Mouse (Mus musculus) kidney, embryonic 14.5 days (tissue): ENCODE data around the gene Runx1. TPM values are rescaled to one million over a fixed set of nuclear protein-coding genes. Genes with fewer than 3 reads are reported as not detected.

Experiments
- ATAC-seq: fragments of 200-750 bp; cut with Nextera tagmentation; 2 replicates; pipeline ENCODE4 v1.8.0; 2017; ENCODE audit warnings: moderate number of reproducible peaks, mild to moderate bottlenecking, moderate TSS enrichment, moderate library complexity; ENCODE audit not compliant: low FRiP score, low TSS enrichment
- H3K27ac ChIP-seq: fragments of 300-500 bp; sonication (generic); 2 replicates; pipeline ENCODE4 v1.5.1; 2014; ENCODE audit warnings: low read depth, mild to moderate bottlenecking, low read length, moderate library complexity, mixed read lengths
- H3K27me3 ChIP-seq: fragments of 300-500 bp; sonication (generic); 2 replicates; pipeline ENCODE4 v1.6.1; 2014; ENCODE audit warnings: mild to moderate bottlenecking, low read length; ENCODE audit not compliant: control insufficient read depth, insufficient read depth
- H3K36me3 ChIP-seq: fragments of 300-500 bp; sonication (generic); 2 replicates; pipeline ENCODE4 v1.6.1; 2014; ENCODE audit warnings: low read length, mixed read lengths; ENCODE audit not compliant: control insufficient read depth, insufficient read depth
- H3K4me1 ChIP-seq: fragments of 300-500 bp; sonication (generic); 2 replicates; pipeline ENCODE4 v1.6.1; 2014; ENCODE audit warnings: low read length, mixed read lengths; ENCODE audit not compliant: control insufficient read depth, insufficient read depth
- H3K4me2 ChIP-seq: fragments of 300-500 bp; sonication (generic); replicated peaks from 2 replicates; pipeline ENCODE4 v1.6.1; 2014; ENCODE audit warnings: low read depth, mild to moderate bottlenecking, low read length
- H3K4me3 ChIP-seq: fragments of 300-500 bp; sonication (generic); 2 replicates; pipeline ENCODE4 v1.5.1; 2014; ENCODE audit warnings: mild to moderate bottlenecking, low read length
- H3K9ac ChIP-seq: fragments of 300-500 bp; sonication (generic); 2 replicates; pipeline ENCODE4 v1.6.1; 2014; ENCODE audit warnings: low read depth, mild to moderate bottlenecking, low read length, moderate library complexity
- H3K9me3 ChIP-seq: fragments of 300-500 bp; sonication (generic); 2 replicates; pipeline ENCODE4 v1.6.1; 2016; ENCODE audit warnings: low read length; ENCODE audit not compliant: control insufficient read depth
- WGBS: fragments of 180-500 bp; shearing (Covaris S2); extraction: QIAGEN DNeasy Blood & Tissue Kit; methylation state at CpG from one replicate; pipeline ENCODE4 v1.1.7; 2014; 5-methylcytosine and 5-hydroxymethylcytosine counted together
- polyA plus RNA-seq: library from polyadenylated mRNA; unstranded; fragments of >200 nt; fragmentation: Nextera tagmentation; extraction: Ambion mirVana; gene quantifications from 2 replicates; pipeline ENCODE4 v1.2.1, GENCODE M21; 2014

The Runx1 gene
- polyA plus RNA-seq, 1 experiment from 2014 or later = 1.3 TPM

DNA sequence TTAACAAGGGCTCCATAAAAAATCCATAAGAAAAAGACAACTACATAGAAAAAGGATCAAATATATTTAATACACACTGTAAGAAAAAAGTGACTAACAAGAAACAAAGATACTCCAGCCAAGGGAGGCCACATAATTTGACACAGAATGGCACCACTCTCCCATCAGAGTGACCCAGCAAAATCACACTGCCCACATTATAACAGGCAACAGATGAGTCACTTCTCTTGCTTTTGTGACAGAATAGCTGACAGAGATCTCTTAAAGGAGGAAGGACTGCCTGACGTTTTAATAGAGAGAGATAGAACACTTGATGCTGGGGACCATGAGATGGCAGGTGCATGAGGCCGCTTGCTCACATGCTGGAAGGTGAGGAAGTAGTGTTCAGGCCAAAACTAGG is 35.6 kb upstream of the Runx1 start:
- no peak for ATAC-seq

DNA sequence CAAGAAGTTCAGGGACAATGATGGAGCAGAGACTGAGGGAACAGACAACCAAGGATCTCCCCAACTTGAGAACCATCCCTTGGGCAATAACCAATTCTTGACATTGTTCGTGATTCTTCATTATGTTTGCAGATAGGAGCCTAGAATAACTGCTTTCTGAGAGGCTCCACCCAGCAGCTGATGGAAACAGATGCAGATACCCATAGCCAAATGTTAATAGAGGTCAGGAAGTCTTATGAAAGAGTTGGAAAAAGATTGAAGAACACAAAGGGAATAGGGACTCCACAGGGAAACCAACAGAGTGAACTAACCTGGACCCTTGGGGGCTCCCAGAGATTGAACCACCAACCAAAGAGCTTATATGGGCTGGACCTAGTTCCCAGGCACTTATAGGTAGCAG is 34.7 kb upstream of the Runx1 start:
- H3K4me2 ChIP-seq = no peak overlapping the region
- no peak for ATAC-seq
- no peaks in the 10 kb centered on the region for H3K27me3 ChIP-seq
- no peaks in the 10 kb centered on the region for H3K4me1 ChIP-seq
- H3K27ac ChIP-seq = no peak overlapping the region
- H3K9me3 ChIP-seq = no peaks in the 10 kb centered on the region
- 86% methylated on average over 1 of the region's 1 CpGs for WGBS
- no peaks in the 10 kb centered on the region for H3K36me3 ChIP-seq
- no peak overlapping the region for H3K4me3 ChIP-seq
- H3K9ac ChIP-seq = no peak overlapping the region

More for the DNA sequence above, 35.6 kb upstream of the Runx1 start:
- Histone ChIP-seq H3K4me2 (no peak overlapping the region), H3K27me3 (no peaks in the 10 kb centered on the region), H3K4me1 (no peaks in the 10 kb centered on the region), H3K9ac (no peak overlapping the region), H3K4me3 (no peak overlapping the region), H3K27ac (no peak overlapping the region), H3K36me3 (no peaks in the 10 kb centered on the region), H3K9me3 (no peaks in the 10 kb centered on the region)
- WGBS = 73% methylated on average over 2 of the region's 2 CpGs

DNA sequence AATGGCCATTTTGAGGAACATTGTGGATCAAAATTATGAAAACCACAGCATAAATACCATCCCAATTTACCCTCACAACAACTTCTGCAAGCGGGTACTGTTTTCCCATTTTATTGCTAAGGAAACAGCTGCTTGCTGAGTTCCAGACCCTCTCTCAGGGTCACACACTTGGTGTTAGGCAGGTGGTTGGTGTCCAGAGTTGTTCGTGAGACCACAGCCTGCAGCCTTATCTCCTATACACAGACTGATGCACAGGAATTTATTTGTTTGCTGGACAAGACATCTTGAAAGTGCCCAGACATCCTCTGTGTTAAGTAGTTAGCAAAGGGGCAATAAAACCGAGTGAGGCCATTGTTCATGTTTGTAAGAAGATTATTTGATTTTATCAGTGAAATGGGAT is 30.8 kb upstream of the Runx1 start:
- Histone ChIP-seq H3K4me3 (no peak overlapping the region), H3K4me1 (no peaks in the 10 kb centered on the region), H3K9me3 (no peaks in the 10 kb centered on the region), H3K4me2 (no peak overlapping the region), H3K9ac (no peak overlapping the region), H3K36me3 (no peaks in the 10 kb centered on the region), H3K27ac (no peak overlapping the region), H3K27me3 (no peaks in the 10 kb centered on the region)
- WGBS = 64% methylated on average over 3 of the region's 3 CpGs
- no peak for ATAC-seq

DNA sequence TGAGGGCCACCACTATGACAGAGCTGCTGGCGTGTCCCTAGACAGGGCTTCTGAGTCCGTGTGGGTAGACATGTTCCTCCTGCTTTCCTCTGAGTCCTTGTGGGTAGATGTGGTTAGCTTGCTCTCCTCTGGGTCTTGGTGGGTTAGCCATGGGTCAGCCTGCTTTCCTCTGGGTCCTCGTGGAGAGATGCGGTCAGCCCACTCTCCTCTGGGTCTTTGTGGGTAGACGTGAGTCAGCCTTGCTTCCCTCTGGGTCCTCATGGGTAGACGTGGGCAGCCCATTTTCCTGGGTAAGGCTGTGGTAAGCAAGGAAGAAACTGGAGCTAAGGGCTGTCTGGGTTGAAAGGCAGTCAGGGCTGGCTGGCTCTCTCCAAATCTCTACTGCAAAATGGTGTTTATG is 26.3 kb upstream of the Runx1 start:
- WGBS = 94% methylated on average over 6 of the region's 6 CpGs
- Histone ChIP-seq H3K4me3 (no peak overlapping the region), H3K27ac (no peak overlapping the region), H3K9ac (no peak overlapping the region), H3K9me3 (no peaks in the 10 kb centered on the region), H3K4me1 (no peaks in the 10 kb centered on the region), H3K4me2 (no peak overlapping the region), H3K36me3 (no peaks in the 10 kb centered on the region), H3K27me3 (no peaks in the 10 kb centered on the region)
- no peak for ATAC-seq

DNA sequence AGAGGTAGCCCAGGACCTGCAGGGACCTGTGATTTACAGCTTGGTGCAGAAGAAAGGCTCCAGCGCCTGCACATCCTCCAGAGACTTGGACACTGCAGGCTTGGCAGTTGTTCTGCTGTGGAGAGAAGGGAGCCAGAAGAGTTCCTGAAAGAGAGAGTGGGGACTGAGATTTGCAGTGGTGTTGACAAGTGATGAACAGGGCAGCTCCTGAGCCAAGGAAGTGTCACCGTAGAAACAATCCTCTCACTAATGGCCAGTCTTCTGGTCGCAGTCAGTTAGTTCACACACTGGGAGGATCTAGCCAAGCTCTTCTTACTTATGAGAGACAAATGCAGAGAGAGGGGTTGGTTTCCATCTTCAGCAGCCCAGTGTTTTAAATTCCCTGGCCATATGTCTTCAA is 24.5 kb upstream of the Runx1 start:
- H3K4me3 ChIP-seq = no peak overlapping the region
- ATAC-seq = no peak
- H3K9ac ChIP-seq = no peak overlapping the region

DNA sequence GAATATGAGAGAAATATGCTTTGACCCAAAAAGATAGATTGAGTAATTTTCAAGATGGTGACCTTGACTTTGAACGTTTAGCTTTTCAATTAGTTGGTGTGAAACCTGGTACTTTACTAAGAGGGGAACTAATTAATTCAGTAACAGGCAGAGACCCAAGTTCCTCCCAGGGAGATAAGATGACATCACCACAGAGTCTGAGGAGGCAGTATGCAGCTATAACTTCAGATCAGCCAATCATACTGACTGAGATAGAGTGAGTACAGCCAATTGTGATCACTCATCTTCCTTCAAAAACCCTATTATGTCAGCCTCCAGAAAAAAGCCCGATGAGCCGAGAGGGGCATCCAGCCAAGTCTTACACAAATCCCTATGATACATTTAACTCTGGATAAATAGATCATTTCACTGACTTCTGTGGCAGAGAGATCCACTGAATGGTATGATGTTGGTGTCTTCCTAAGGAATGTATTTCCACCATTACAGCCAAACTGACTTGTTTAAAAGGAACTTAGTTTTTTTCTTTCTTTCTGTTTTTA is 21.9 kb upstream of the Runx1 start:
- no peak for ATAC-seq
- no peaks in the 10 kb centered on the region for H3K4me1 ChIP-seq
- H3K4me2 ChIP-seq = no peak overlapping the region
- no peaks in the 10 kb centered on the region for H3K27me3 ChIP-seq
- no peaks in the 10 kb centered on the region for H3K36me3 ChIP-seq
- H3K9me3 ChIP-seq = no peaks in the 10 kb centered on the region
- no peak overlapping the region for H3K9ac ChIP-seq
- no peak overlapping the region for H3K4me3 ChIP-seq
- H3K27ac ChIP-seq = no peak overlapping the region
- WGBS = 79% methylated on average over 3 of the region's 3 CpGs

More for the DNA sequence above, 24.5 kb upstream of the Runx1 start:
- 38% methylated on average over 3 of the region's 3 CpGs for WGBS
- no peaks in the 10 kb centered on the region for H3K9me3 ChIP-seq
- no peaks in the 10 kb centered on the region for H3K27me3 ChIP-seq
- H3K27ac ChIP-seq = no peak overlapping the region
- H3K4me1 ChIP-seq = no peaks in the 10 kb centered on the region
- H3K4me2 ChIP-seq = no peak overlapping the region
- H3K36me3 ChIP-seq = no peaks in the 10 kb centered on the region

DNA sequence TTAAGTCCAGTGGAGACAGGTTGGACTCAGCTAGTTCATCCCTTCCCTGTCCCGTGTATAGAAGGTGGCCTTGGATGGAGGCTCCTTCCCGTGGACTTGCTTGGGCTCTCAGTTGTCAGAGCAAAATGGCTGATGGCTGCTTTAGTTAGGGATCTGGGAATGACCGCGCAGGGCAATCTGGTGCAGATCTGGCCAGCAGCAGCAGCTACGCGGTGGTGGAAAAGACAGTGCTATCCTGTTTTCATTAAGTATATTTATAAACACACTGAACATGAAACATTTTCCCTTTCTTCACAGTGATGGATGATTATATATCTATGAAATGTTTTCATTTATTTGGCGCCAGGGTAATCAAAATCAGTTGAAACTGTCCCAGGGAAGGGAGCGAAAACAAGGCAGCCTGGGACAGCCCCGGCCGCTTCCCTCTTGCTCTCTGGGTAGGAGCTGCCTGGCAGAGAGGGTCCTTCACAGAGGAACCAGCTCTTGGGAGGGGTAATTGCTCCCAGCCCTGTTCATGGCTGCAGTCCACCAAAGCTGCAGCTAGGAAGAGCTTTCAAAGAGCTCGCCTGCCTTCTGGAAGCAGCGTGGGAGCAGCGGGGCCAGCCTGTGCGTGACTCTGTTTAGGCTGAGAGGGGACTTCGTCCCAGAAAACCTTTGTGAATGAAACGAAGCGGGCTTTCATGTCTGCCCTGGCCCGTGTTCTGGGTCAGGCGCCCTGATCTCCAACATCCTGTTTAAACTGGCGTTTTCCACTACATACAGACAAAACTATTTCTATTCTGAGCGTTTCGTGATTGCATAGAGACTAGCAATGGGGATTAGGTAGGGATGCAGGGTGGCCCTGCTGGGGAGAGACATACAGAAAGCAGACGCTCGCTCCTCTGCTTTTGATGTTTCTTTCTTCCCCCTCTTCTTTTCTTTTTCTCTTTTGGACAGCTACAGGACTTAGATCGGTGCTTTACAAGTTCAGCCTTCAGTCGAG is 19.6 kb upstream of the Runx1 start:
- 58% methylated on average over 26 of the region's 26 CpGs for WGBS
- no peaks in the 10 kb centered on the region for H3K9me3 ChIP-seq
- H3K27ac ChIP-seq = no peak overlapping the region
- no peak overlapping the region for H3K4me3 ChIP-seq
- no peak overlapping the region for H3K4me2 ChIP-seq
- no peaks in the 10 kb centered on the region for H3K4me1 ChIP-seq
- no peak overlapping the region for H3K9ac ChIP-seq
- H3K36me3 ChIP-seq = no peaks in the 10 kb centered on the region
- no peaks in the 10 kb centered on the region for H3K27me3 ChIP-seq
- no peak for ATAC-seq

DNA sequence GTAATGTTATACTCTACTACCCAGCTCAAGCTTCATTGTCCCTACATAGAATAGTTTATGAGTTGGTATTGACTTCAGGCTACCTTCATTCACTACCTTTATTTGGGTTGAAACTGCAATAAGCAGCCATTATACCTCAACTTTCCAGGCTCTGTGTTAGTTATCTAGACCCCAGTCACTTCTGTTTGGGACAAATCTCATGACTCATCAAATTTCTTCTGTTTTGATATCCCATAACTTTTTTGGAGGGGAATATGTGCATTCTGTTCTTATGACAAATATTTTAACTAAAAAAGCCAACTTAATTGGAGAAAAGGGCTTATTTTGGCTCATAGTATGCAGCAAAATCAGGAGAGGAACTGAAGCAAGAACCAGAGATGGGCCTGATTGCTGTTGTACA is 12.8 kb upstream of the Runx1 start:
- Histone ChIP-seq H3K4me1 (no peaks in the 10 kb centered on the region), H3K9me3 (no peaks in the 10 kb centered on the region), H3K27me3 (no peaks in the 10 kb centered on the region), H3K27ac (no peak overlapping the region), H3K36me3 (no peaks in the 10 kb centered on the region), H3K9ac (no peak overlapping the region), H3K4me2 (no peak overlapping the region), H3K4me3 (no peak overlapping the region)
- no peak for ATAC-seq

DNA sequence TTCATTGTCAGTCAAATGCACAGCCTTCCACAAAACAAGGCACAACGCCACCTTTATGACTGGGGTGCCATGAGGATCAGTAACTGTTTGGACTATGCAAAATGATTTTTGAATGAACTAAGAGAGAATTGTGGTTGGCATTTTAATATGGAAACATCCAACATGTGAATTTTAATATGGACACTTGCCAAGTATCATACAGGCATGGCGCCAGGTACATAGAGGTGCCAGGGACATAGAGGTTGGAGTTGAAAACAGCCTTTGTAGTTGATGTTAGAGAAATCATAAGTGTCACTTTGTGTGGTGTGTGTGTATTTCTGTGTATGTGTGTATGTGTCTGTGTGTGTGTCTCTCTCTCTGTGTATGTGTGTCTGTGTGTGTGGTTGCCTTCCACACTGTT is 5.4 kb upstream of the Runx1 start:
- Histone ChIP-seq H3K4me3 (no peak overlapping the region), H3K9me3 (no peaks in the 10 kb centered on the region), H3K36me3 (no peaks in the 10 kb centered on the region), H3K27me3 (no peaks in the 10 kb centered on the region), H3K4me1 (0 out of 2 replicates have a peak, but pooled peaks cover 4% of the 10 kb centered on the region), H3K9ac (no peak overlapping the region), H3K4me2 (no peak overlapping the region), H3K27ac (no peak overlapping the region)
- ATAC-seq = no peak
- 96% methylated on average over 2 of the region's 2 CpGs for WGBS
